Mouse (Mus musculus) hindbrain, embryonic 16.5 days (tissue): ENCODE data around the gene 4930404H24Rik. TPM values are rescaled to one million over a fixed set of nuclear protein-coding genes. Genes with fewer than 3 reads are reported as not detected.

Source experiments
- ATAC-seq: fragments of 200-750 bp; cut with Nextera tagmentation; 2 replicates; pipeline ENCODE4 v1.8.0; 2017; ENCODE audit warnings: moderate TSS enrichment, moderate library complexity
- H3K27ac ChIP-seq: fragments of 300-500 bp; sonication (generic); 2 replicates; pipeline ENCODE4 v1.5.1; 2014; ENCODE audit warnings: low read depth, mild to moderate bottlenecking, control low read depth, low read length, moderate library complexity
- H3K27me3 ChIP-seq: fragments of 300-500 bp; sonication (generic); replicated peaks from 2 replicates; pipeline ENCODE4 v1.6.1; 2014; ENCODE audit warnings: low read length; ENCODE audit not compliant: control insufficient read depth, insufficient read depth
- H3K36me3 ChIP-seq: fragments of 300-500 bp; sonication (generic); 2 replicates; pipeline ENCODE4 v1.6.1; 2014; ENCODE audit warnings: mild to moderate bottlenecking, low read length, moderate library complexity, mixed read lengths; ENCODE audit not compliant: control insufficient read depth, insufficient read depth
- H3K4me1 ChIP-seq: fragments of 300-500 bp; sonication (generic); 2 replicates; pipeline ENCODE4 v1.6.1; 2014; ENCODE audit warnings: low read depth, low read length; ENCODE audit not compliant: control insufficient read depth, insufficient read depth
- H3K4me2 ChIP-seq: fragments of 300-500 bp; sonication (generic); 2 replicates; pipeline ENCODE4 v1.6.1; 2014; ENCODE audit warnings: mild to moderate bottlenecking, low read length, control low read depth, moderate library complexity
- H3K4me3 ChIP-seq: fragments of 300-500 bp; sonication (generic); 2 replicates; pipeline ENCODE4 v1.5.1; 2014; ENCODE audit warnings: mild to moderate bottlenecking, low read length, control low read depth, moderate library complexity
- H3K9ac ChIP-seq: fragments of 300-500 bp; sonication (generic); 2 replicates; pipeline ENCODE4 v1.6.1; 2014; ENCODE audit warnings: low read depth, mild to moderate bottlenecking, control low read depth, low read length, moderate library complexity
- H3K9me3 ChIP-seq: fragments of 300-500 bp; sonication (generic); 2 replicates; pipeline ENCODE4 v1.6.1; 2014; ENCODE audit warnings: mild to moderate bottlenecking, low read length, moderate library complexity; ENCODE audit not compliant: control insufficient read depth
- WGBS: fragments of 180-500 bp; shearing (Covaris S2); extraction: QIAGEN DNeasy Blood & Tissue Kit; methylation state at CpG from one replicate; pipeline ENCODE4 v1.1.7; 2014; 5-methylcytosine and 5-hydroxymethylcytosine counted together
- polyA plus RNA-seq: library from polyadenylated mRNA; unstranded; fragments of >200 nt; fragmentation: Nextera tagmentation; extraction: Ambion mirVana; gene quantifications from 2 replicates; pipeline ENCODE4 v1.2.1, GENCODE M21; 2015

4930404H24Rik gene
- polyA plus RNA-seq, 1 experiment from 2014 or later: not detected

GRCm38 (mm10) chr2:153513983-153514382, 21.4 kb downstream of the 4930404H24Rik start:
- Histone ChIP-seq H3K4me2 (no peak overlapping the region), H3K4me1 (peaks cover 21% of the 10 kb centered on the region), H3K9me3 (no peaks in the 10 kb centered on the region), H3K27me3 (no peaks in the 10 kb centered on the region), H3K4me3 (no peak overlapping the region), H3K27ac (no peak overlapping the region), H3K36me3 (no peaks in the 10 kb centered on the region), H3K9ac (no peak overlapping the region)
- WGBS: 88% methylated on average over 3 of the region's 3 CpGs
- ATAC-seq: no peak

GRCm38 (mm10) chr2:153514497-153515380, 22.1 kb downstream of the 4930404H24Rik start:
- Histone ChIP-seq H3K27ac (no peak overlapping the region), H3K4me2 (no peak overlapping the region), H3K9me3 (no peaks in the 10 kb centered on the region), H3K27me3 (no peaks in the 10 kb centered on the region), H3K9ac (no peak overlapping the region), H3K4me3 (no peak overlapping the region), H3K36me3 (no peaks in the 10 kb centered on the region), H3K4me1 (peaks cover 13% of the 10 kb centered on the region)
- no peak for ATAC-seq
- 79% methylated on average over 14 of the region's 14 CpGs for WGBS

GRCm38 (mm10) chr2:153515582-153515981, 23.0 kb downstream of the 4930404H24Rik start:
- WGBS: 84% methylated on average over 6 of the region's 6 CpGs

GRCm38 (mm10) chr2:153516961-153517360, 24.4 kb downstream of the 4930404H24Rik start:
- Histone ChIP-seq H3K27me3 (no peaks in the 10 kb centered on the region), H3K27ac (no peak overlapping the region), H3K4me1 (peaks cover 6% of the 10 kb centered on the region), H3K4me2 (no peak overlapping the region), H3K36me3 (no peaks in the 10 kb centered on the region), H3K4me3 (no peak overlapping the region), H3K9ac (no peak overlapping the region), H3K9me3 (no peaks in the 10 kb centered on the region)
- no peak for ATAC-seq
- 42% methylated on average over 4 of the region's 4 CpGs for WGBS

More at GRCm38 (mm10) chr2:153515582-153515981, 23.0 kb downstream of the 4930404H24Rik start:
- no peaks in the 10 kb centered on the region for H3K36me3 ChIP-seq
- H3K9me3 ChIP-seq: no peaks in the 10 kb centered on the region
- H3K4me1 ChIP-seq: peaks cover 9% of the 10 kb centered on the region
- no peak overlapping the region for H3K4me2 ChIP-seq
- no peak overlapping the region for H3K4me3 ChIP-seq
- no peak overlapping the region for H3K27ac ChIP-seq
- no peaks in the 10 kb centered on the region for H3K27me3 ChIP-seq
- no peak overlapping the region for H3K9ac ChIP-seq
- no peak for ATAC-seq

- Histone ChIP-seq H3K27me3 (no peaks in the 10 kb centered on the region), H3K9me3 (no peaks in the 10 kb centered on the region), H3K4me2 (no peak overlapping the region), H3K9ac (no peak overlapping the region), H3K27ac (no peak overlapping the region), H3K4me1 (peaks cover 10% of the 10 kb centered on the region; the same call in 1 of the 2 replicates), H3K4me3 (no peak overlapping the region), H3K36me3 (no peaks in the 10 kb centered on the region)
- no peak for ATAC-seq
- 80% methylated on average over 9 of the region's 9 CpGs for whole genome bisulfite sequencing
Observed at GRCm38 (mm10) chr2:153520057-153520456, 27.5 kb downstream of the 4930404H24Rik start.

- H3K36me3 ChIP-seq: no peaks in the 10 kb centered on the region
- no peak overlapping the region for H3K27ac ChIP-seq
- WGBS: 24% methylated on average over 4 of the region's 4 CpGs
- no peaks in the 10 kb centered on the region for H3K27me3 ChIP-seq
- ATAC-seq: peak; percentile 40; the same call in 1 of the 2 replicates
- no peak overlapping the region for H3K4me3 ChIP-seq
- H3K4me1 ChIP-seq: peaks cover 25% of the 10 kb centered on the region
- no peaks in the 10 kb centered on the region for H3K9me3 ChIP-seq
- no peak overlapping the region; the same call in 1 of the 2 replicates for H3K9ac ChIP-seq
- H3K4me2 ChIP-seq: no peak overlapping the region
Observed at GRCm38 (mm10) chr2:153522270-153522669, 29.7 kb downstream of the 4930404H24Rik start.

- H3K4me1 ChIP-seq: peaks cover 28% of the 10 kb centered on the region
- H3K9me3 ChIP-seq: no peaks in the 10 kb centered on the region
- no peaks in the 10 kb centered on the region for H3K36me3 ChIP-seq
- no peak overlapping the region for H3K4me2 ChIP-seq
- no peak for ATAC-seq
- no peak overlapping the region for H3K27ac ChIP-seq
- no peak overlapping the region for H3K9ac ChIP-seq
- no peak overlapping the region for H3K4me3 ChIP-seq
- WGBS: 68% methylated on average over 9 of the region's 9 CpGs
- H3K27me3 ChIP-seq: no peaks in the 10 kb centered on the region
Observed at GRCm38 (mm10) chr2:153523143-153523542, 30.6 kb downstream of the 4930404H24Rik start.

GRCm38 (mm10) chr2:153523656-153524055, 31.1 kb downstream of the 4930404H24Rik start:
- Histone ChIP-seq H3K36me3 (no peaks in the 10 kb centered on the region), H3K9me3 (no peaks in the 10 kb centered on the region), H3K9ac (peak overlapping the region; percentile 26; the same call in 1 of the 2 replicates), H3K4me2 (no peak overlapping the region), H3K27ac (no peak overlapping the region), H3K4me1 (peaks cover 28% of the 10 kb centered on the region), H3K27me3 (no peaks in the 10 kb centered on the region), H3K4me3 (no peak overlapping the region)
- ATAC-seq: no peak
- 71% methylated on average over 12 of the region's 12 CpGs for WGBS

- no peaks in the 10 kb centered on the region for H3K9me3 ChIP-seq
- no peaks in the 10 kb centered on the region for H3K27me3 ChIP-seq
- H3K4me2 ChIP-seq: no peak overlapping the region
- no peak for ATAC-seq
- WGBS: 67% methylated on average over 2 of the region's 2 CpGs
- H3K4me3 ChIP-seq: no peak overlapping the region
- H3K27ac ChIP-seq: no peak overlapping the region
- peaks cover 28% of the 10 kb centered on the region for H3K4me1 ChIP-seq
- no peaks in the 10 kb centered on the region for H3K36me3 ChIP-seq
- no peak overlapping the region for H3K9ac ChIP-seq
Observed at GRCm38 (mm10) chr2:153524727-153525126, 32.1 kb downstream of the 4930404H24Rik start.
